Mouse (Mus musculus) ES-Bruce4 (cell line): ENCODE measurements around the gene Ly6g6d. TPM values are rescaled to one million over a fixed set of nuclear protein-coding genes. Genes with fewer than 3 reads are reported as not detected.

Experiments
- H3K27ac ChIP-seq: 2 replicates; pipeline ENCODE4 v1.5.1; 2012; ENCODE audit warnings: low read length, inconsistent platforms; ENCODE audit not compliant: insufficient read depth
- H3K27me3 ChIP-seq: 2 replicates; pipeline ENCODE4 v1.6.1; 2012; ENCODE audit warnings: mild to moderate bottlenecking, low read length, inconsistent platforms; ENCODE audit not compliant: control insufficient read depth, poor library complexity, insufficient read depth, severe bottlenecking
- H3K36me3 ChIP-seq: 2 replicates; pipeline ENCODE4 v1.6.1; 2012; ENCODE audit warnings: inconsistent platforms, mild to moderate bottlenecking, low read length, moderate library complexity; ENCODE audit not compliant: control insufficient read depth, poor library complexity, insufficient read depth, severe bottlenecking
- H3K4me1 ChIP-seq: one replicate; pipeline ENCODE4 v1.8.1; 2011; ENCODE audit warnings: low read length; ENCODE audit not compliant: control insufficient read depth, insufficient read depth
- H3K4me3 ChIP-seq: 2 replicates; pipeline ENCODE4 v1.5.1; 2011; ENCODE audit warnings: low read depth, mild to moderate bottlenecking, low read length
- H3K9ac ChIP-seq: 2 replicates; pipeline ENCODE4 v1.6.1; 2012; ENCODE audit warnings: low read depth, mild to moderate bottlenecking, inconsistent platforms; ENCODE audit not compliant: poor library complexity, severe bottlenecking
- H3K9me3 ChIP-seq: replicated peaks from 2 replicates; pipeline ENCODE4 v1.6.1; 2012; ENCODE audit warnings: mild to moderate bottlenecking, low read length, inconsistent platforms; ENCODE audit not compliant: control insufficient read depth, poor library complexity, insufficient read depth, severe bottlenecking
- CTCF ChIP-seq: IDR thresholded peaks from one replicate; pipeline ENCODE4 v1.8.1; 2011; ENCODE audit warnings: low read depth, low read length
- EP300 ChIP-seq: IDR thresholded peaks from 2 replicates; pipeline ENCODE4 v1.6.1; 2011; ENCODE audit warnings: low read depth, low read length; ENCODE audit not compliant: insufficient read depth
- POLR2A ChIP-seq: IDR thresholded peaks from one replicate; pipeline ENCODE4 v1.8.1; 2011; ENCODE audit warnings: low read length; ENCODE audit not compliant: insufficient read depth
- polyA plus RNA-seq: library from polyadenylated mRNA; stranded (reverse); fragments of >200 nt; gene quantifications from 2 replicates; pipeline ENCODE4 v1.2.4, GENCODE M21; 2011; ENCODE audit warnings: low read depth; ENCODE audit not compliant: missing spikeins, insufficient read depth, insufficient read length

Gene Ly6g6d
- polyA plus RNA-seq, 1 experiment, result 1.9 TPM

GRCm38 (mm10) chr17:35083929-35084497, 6.1 kb upstream of the Ly6g6d start:
- no peaks in the 10 kb centered on the region for H3K27me3 ChIP-seq
- H3K4me3 ChIP-seq, result no peak overlapping the region
- no peak overlapping the region for H3K27ac ChIP-seq
- no peak overlapping the region for H3K9ac ChIP-seq
- no peaks in the 10 kb centered on the region for H3K4me1 ChIP-seq
- TF ChIP-seq EP300 (no peak), CTCF (no peak), POLR2A (no peak)
- no peaks in the 10 kb centered on the region for H3K9me3 ChIP-seq
- H3K36me3 ChIP-seq, result no peaks in the 10 kb centered on the region

GRCm38 (mm10) chr17:35082841-35083576, 5.1 kb upstream of the Ly6g6d start:
- Histone ChIP-seq H3K9me3 (no peaks in the 10 kb centered on the region), H3K9ac (no peak overlapping the region), H3K36me3 (no peaks in the 10 kb centered on the region), H3K27ac (no peak overlapping the region), H3K4me3 (no peak overlapping the region), H3K27me3 (no peaks in the 10 kb centered on the region), H3K4me1 (no peaks in the 10 kb centered on the region)
- TF ChIP-seq CTCF (no peak), POLR2A (no peak), EP300 (no peak)

- no peak overlapping the region for H3K4me3 ChIP-seq
- no peak overlapping the region for H3K9ac ChIP-seq
- H3K36me3 ChIP-seq, result no peaks in the 10 kb centered on the region
- H3K9me3 ChIP-seq, result no peaks in the 10 kb centered on the region
- no peak for TF ChIP-seq CTCF
- TF ChIP-seq POLR2A, result no peak
- no peak for TF ChIP-seq EP300
- no peak overlapping the region for H3K27ac ChIP-seq
- H3K4me1 ChIP-seq, result peaks cover 2% of the 10 kb centered on the region
- H3K27me3 ChIP-seq, result no peaks in the 10 kb centered on the region
Observed at GRCm38 (mm10) chr17:35080710-35081109, 2.8 kb upstream of the Ly6g6d start.

- no peaks in the 10 kb centered on the region for H3K9me3 ChIP-seq
- H3K27me3 ChIP-seq, result no peaks in the 10 kb centered on the region
- H3K4me3 ChIP-seq, result no peak overlapping the region
- H3K27ac ChIP-seq, result no peak overlapping the region
- no peak overlapping the region for H3K9ac ChIP-seq
- TF ChIP-seq EP300 (no peak), POLR2A (no peak), CTCF (no peak)
- H3K4me1 ChIP-seq, result peaks cover 2% of the 10 kb centered on the region
- H3K36me3 ChIP-seq, result no peaks in the 10 kb centered on the region
Observed at GRCm38 (mm10) chr17:35080248-35080647, 2.4 kb upstream of the Ly6g6d start.

GRCm38 (mm10) chr17:35079778-35080177, 1.9 kb upstream of the Ly6g6d start:
- H3K36me3 ChIP-seq, result no peaks in the 10 kb centered on the region
- no peak overlapping the region for H3K4me3 ChIP-seq
- H3K4me1 ChIP-seq, result peaks cover 2% of the 10 kb centered on the region
- no peak overlapping the region for H3K9ac ChIP-seq
- TF ChIP-seq POLR2A (no peak), CTCF (no peak), EP300 (no peak)
- H3K27ac ChIP-seq, result no peak overlapping the region
- H3K27me3 ChIP-seq, result no peaks in the 10 kb centered on the region
- H3K9me3 ChIP-seq, result no peaks in the 10 kb centered on the region

- Histone ChIP-seq H3K36me3 (no peaks in the 10 kb centered on the region), H3K4me3 (peak overlapping the region; percentile 41), H3K9me3 (no peaks in the 10 kb centered on the region), H3K27me3 (no peaks in the 10 kb centered on the region), H3K9ac (peak overlapping the region; percentile 58), H3K27ac (peak overlapping the region; percentile 64), H3K4me1 (peaks cover 2% of the 10 kb centered on the region)
- TF ChIP-seq CTCF (no peak), EP300 (no peak), POLR2A (no peak)
Observed at GRCm38 (mm10) chr17:35077285-35077684, 580 bp downstream of the Ly6g6d start.
